Mouse (Mus musculus): Measurements from ENCODE around the gene Tmem239. TPM values are rescaled to one million over a fixed set of nuclear protein-coding genes. Genes with fewer than 3 reads are reported as not detected.
A peak's percentile ranks its signal among the peaks of the same experiment; 100 is the strongest.

The Tmem239 gene
- polyA plus RNA-seq, 1 experiment from 2014 or later: not detected

DNA sequence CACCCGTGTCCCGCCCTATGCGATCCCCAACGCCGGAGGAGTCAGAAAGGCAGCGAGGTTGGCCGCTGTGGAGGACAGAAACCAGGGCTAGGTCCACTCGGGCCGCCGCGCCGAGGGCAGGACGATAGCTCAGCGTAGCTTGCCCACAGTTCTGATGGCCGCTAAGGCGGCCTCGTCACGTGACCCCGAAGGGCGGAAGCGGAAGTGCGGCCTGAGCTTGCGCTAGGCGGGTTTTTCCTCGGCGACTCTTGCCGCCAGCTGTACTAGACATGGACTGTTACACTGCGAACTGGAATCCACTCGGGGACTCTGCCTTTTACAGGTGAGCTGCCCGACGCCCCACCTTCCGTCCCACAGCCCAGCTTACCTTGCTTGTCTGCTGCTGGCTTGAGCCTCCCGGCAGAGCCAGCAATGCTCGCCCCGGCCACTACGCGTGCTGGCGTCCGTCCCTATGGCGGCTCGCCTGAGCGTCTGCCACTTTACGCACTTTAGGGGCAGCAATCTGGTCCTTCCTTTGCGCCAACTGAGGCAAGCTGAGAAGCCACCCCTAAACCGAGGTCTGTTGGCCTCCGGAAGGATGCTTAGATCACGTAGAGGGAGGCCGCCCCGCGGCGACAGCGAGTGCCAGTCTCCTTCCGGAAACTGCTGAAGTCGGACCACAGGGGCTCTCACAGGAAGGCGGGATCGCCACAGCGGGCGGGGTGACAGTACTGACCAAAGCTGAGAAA is 18.0 kb downstream of the Tmem239 start, which contains the start of the genes Vps16 and Pced1a:
TSS of gene Vps16 (plus strand) at position 214 of the 728 bp plus-strand sequence.
TSS of gene Pced1a (minus strand) at position 576 of the 728 bp plus-strand sequence.
- H3K9ac ChIP-seq (ENCODE audit: low read depth, low read length): peak within 1 kb of the TSS; percentile 80
- H3K9me3 ChIP-seq (ENCODE audit: control insufficient read depth, low read length): no peaks in the 10 kb centered on the region
- peak within 1 kb of the TSS; percentile 88 for H3K27ac ChIP-seq (ENCODE audit: low read depth, low read length)
- under 1% methylated on average over 58 of the region's 58 CpGs for WGBS
- peak within 1 kb of the TSS; percentile 94 for H3K4me3 ChIP-seq (ENCODE audit: low read length)
- peak within 1 kb of the TSS; percentile 90 for H3K4me2 ChIP-seq (replicated peaks; ENCODE audit: low read depth, low read length)
- H3K27me3 ChIP-seq (ENCODE audit: control insufficient read depth, insufficient read depth, low read length): no peaks in the 10 kb centered on the region
- H3K4me1 ChIP-seq (ENCODE audit: control insufficient read depth, insufficient read depth, low read length): peaks cover 16% of the 10 kb centered on the region; the same call in 1 of the 2 replicates
- ATAC-seq (ENCODE audit: low FRiP score, low TSS enrichment): peak; percentile 96
- H3K36me3 ChIP-seq (ENCODE audit: control insufficient read depth, insufficient read depth, low read length): peaks cover 12% of the 10 kb centered on the region; the same call in 1 of the 2 replicates

GRCm38 (mm10) chr2:130425112-130425511 is 18.8 kb downstream of the Tmem239 start:
- no peak overlapping the region for H3K27ac ChIP-seq (ENCODE audit: low read depth, low read length)
- peak overlapping the region; percentile 90 for H3K4me2 ChIP-seq (replicated peaks; ENCODE audit: low read depth, low read length)
- no peaks in the 10 kb centered on the region for H3K27me3 ChIP-seq (ENCODE audit: control insufficient read depth, insufficient read depth, low read length)
- peaks cover 10% of the 10 kb centered on the region; the same call in 1 of the 2 replicates for H3K36me3 ChIP-seq (ENCODE audit: control insufficient read depth, insufficient read depth, low read length)
- peak overlapping the region; percentile 94 for H3K4me3 ChIP-seq (ENCODE audit: low read length)
- peak overlapping the region; percentile 80; the same call in 1 of the 2 replicates for H3K9ac ChIP-seq (ENCODE audit: low read depth, low read length)
- 47% methylated on average over 5 of the region's 5 CpGs for WGBS
- peaks cover 17% of the 10 kb centered on the region; the same call in 1 of the 2 replicates for H3K4me1 ChIP-seq (ENCODE audit: control insufficient read depth, insufficient read depth, low read length)
- H3K9me3 ChIP-seq (ENCODE audit: control insufficient read depth, low read length): no peaks in the 10 kb centered on the region
- ATAC-seq (ENCODE audit: low FRiP score, low TSS enrichment): no peak

GRCm38 (mm10) chr2:130429851-130430250 is 23.6 kb downstream of the Tmem239 start:
- H3K27ac ChIP-seq (ENCODE audit: low read depth, low read length): peak overlapping the region; percentile 57
- H3K9ac ChIP-seq (ENCODE audit: low read depth, low read length): no peak overlapping the region
- no peaks in the 10 kb centered on the region for H3K27me3 ChIP-seq (ENCODE audit: control insufficient read depth, insufficient read depth, low read length)
- peak; percentile 60; the same call in 1 of the 2 replicates for ATAC-seq (ENCODE audit: low FRiP score, low TSS enrichment)
- peaks cover 9% of the 10 kb centered on the region for H3K36me3 ChIP-seq (ENCODE audit: control insufficient read depth, insufficient read depth, low read length)
- peaks cover 11% of the 10 kb centered on the region; the same call in 1 of the 2 replicates for H3K4me1 ChIP-seq (ENCODE audit: control insufficient read depth, insufficient read depth, low read length)
- H3K9me3 ChIP-seq (ENCODE audit: control insufficient read depth, low read length): no peaks in the 10 kb centered on the region
- H3K4me3 ChIP-seq (ENCODE audit: low read length): no peak overlapping the region
- H3K4me2 ChIP-seq (replicated peaks; ENCODE audit: low read depth, low read length): no peak overlapping the region
- 24% methylated on average over 2 of the region's 2 CpGs for WGBS

DNA sequence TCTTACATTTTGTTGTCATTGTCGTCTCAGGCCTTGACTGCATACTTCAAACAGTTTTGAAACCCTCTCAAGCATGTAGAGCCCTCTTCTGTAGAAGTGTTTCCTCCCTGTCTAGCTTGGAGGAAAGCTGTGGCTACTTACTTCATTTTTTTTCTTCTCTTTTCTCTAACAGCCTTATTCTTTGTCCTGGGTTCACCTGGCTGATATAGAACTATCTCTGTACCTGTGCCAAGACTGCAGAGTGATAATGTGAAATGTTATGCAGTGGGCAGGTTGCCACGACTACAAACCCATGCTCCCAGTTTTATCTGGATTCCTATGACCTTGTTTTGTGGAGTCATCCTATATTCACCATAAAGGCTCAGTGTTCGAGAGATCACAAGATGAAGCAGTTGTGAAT is 24.2 kb downstream of the Tmem239 start:
- no peak for ATAC-seq (ENCODE audit: low FRiP score, low TSS enrichment)
- no peak overlapping the region for H3K4me3 ChIP-seq (ENCODE audit: low read length)
- 65% methylated on average over 3 of the region's 3 CpGs for WGBS

DNA sequence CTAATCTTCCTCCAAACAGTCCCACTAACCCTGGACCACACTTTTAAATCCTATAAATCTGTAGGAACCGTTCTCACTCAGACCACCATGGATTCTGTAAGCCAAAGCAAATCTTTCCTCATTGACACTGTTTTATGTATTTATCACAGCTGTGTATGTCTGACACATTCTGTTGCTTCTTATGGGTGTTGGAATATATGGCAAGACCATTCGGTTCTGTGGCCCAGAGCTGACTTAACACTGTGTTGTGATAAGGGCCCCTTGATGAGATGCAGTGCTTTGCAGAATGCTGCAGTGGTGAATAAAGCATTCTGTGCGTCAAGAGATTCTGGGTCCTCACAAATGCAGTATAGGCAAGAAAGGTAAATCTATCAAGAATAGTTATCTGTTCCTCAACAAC is 25.9 kb downstream of the Tmem239 start:
- WGBS: 86% methylated on average over 3 of the region's 3 CpGs
- Histone ChIP-seq H3K4me2 (replicated peaks; ENCODE audit: low read depth, low read length) (no peak overlapping the region), H3K9ac (ENCODE audit: low read depth, low read length) (no peak overlapping the region), H3K27me3 (ENCODE audit: control insufficient read depth, insufficient read depth, low read length) (no peaks in the 10 kb centered on the region), H3K36me3 (ENCODE audit: control insufficient read depth, insufficient read depth, low read length) (peaks cover 11% of the 10 kb centered on the region), H3K4me3 (ENCODE audit: low read length) (no peak overlapping the region), H3K27ac (ENCODE audit: low read depth, low read length) (no peak overlapping the region), H3K4me1 (ENCODE audit: control insufficient read depth, insufficient read depth, low read length) (0 out of 2 replicates have a peak, but pooled peaks cover 6% of the 10 kb centered on the region), H3K9me3 (ENCODE audit: control insufficient read depth, low read length) (no peaks in the 10 kb centered on the region)
- no peak for ATAC-seq (ENCODE audit: low FRiP score, low TSS enrichment)

More for the DNA sequence above, 24.2 kb downstream of the Tmem239 start:
- no peak overlapping the region for H3K4me2 ChIP-seq (replicated peaks; ENCODE audit: low read depth, low read length)
- no peaks in the 10 kb centered on the region for H3K9me3 ChIP-seq (ENCODE audit: control insufficient read depth, low read length)
- 0 out of 2 replicates have a peak, but pooled peaks cover 6% of the 10 kb centered on the region for H3K4me1 ChIP-seq (ENCODE audit: control insufficient read depth, insufficient read depth, low read length)
- H3K9ac ChIP-seq (ENCODE audit: low read depth, low read length): no peak overlapping the region
- peaks cover 9% of the 10 kb centered on the region for H3K36me3 ChIP-seq (ENCODE audit: control insufficient read depth, insufficient read depth, low read length)
- H3K27me3 ChIP-seq (ENCODE audit: control insufficient read depth, insufficient read depth, low read length): no peaks in the 10 kb centered on the region
- peak overlapping the region; percentile 57; the same call in 1 of the 2 replicates for H3K27ac ChIP-seq (ENCODE audit: low read depth, low read length)

DNA sequence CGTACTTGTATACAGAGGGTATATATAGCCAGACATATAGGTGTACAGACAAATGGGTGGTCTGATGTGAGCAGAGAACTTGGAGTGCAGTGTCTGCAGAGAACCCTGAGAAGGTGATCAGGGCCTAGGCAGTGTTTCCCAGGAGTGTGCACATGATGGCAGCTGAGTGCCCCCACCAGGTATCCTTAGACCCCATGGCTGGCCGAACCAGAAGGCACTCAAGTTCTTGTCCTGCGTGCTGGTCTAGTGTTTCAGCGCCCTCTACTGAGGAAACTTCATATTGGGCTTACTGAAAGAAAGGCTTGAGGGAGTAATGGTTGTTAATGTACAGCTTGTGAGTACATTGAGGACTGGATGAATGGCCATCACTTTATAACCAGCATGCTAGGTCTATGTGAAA is 26.9 kb downstream of the Tmem239 start:
- Histone ChIP-seq H3K9me3 (ENCODE audit: control insufficient read depth, low read length) (no peaks in the 10 kb centered on the region), H3K4me3 (ENCODE audit: low read length) (no peak overlapping the region), H3K27ac (ENCODE audit: low read depth, low read length) (no peak overlapping the region), H3K4me2 (replicated peaks; ENCODE audit: low read depth, low read length) (no peak overlapping the region), H3K4me1 (ENCODE audit: control insufficient read depth, insufficient read depth, low read length) (0 out of 2 replicates have a peak, but pooled peaks cover 6% of the 10 kb centered on the region), H3K27me3 (ENCODE audit: control insufficient read depth, insufficient read depth, low read length) (no peaks in the 10 kb centered on the region), H3K9ac (ENCODE audit: low read depth, low read length) (no peak overlapping the region), H3K36me3 (ENCODE audit: control insufficient read depth, insufficient read depth, low read length) (peaks cover 21% of the 10 kb centered on the region)
- ATAC-seq (ENCODE audit: low FRiP score, low TSS enrichment): peak; percentile 71
- WGBS: 23% methylated on average over 4 of the region's 4 CpGs

- no peak overlapping the region for H3K4me3 ChIP-seq (ENCODE audit: low read length)
- no peak overlapping the region for H3K4me2 ChIP-seq (replicated peaks; ENCODE audit: low read depth, low read length)
- H3K4me1 ChIP-seq (ENCODE audit: control insufficient read depth, insufficient read depth, low read length): no peaks in the 10 kb centered on the region
- no peak overlapping the region for H3K27ac ChIP-seq (ENCODE audit: low read depth, low read length)
- ATAC-seq (ENCODE audit: low FRiP score, low TSS enrichment): no peak
- peaks cover 55% of the 10 kb centered on the region for H3K36me3 ChIP-seq (ENCODE audit: control insufficient read depth, insufficient read depth, low read length)
- 97% methylated on average over 1 of the region's 1 CpGs for WGBS
- H3K9ac ChIP-seq (ENCODE audit: low read depth, low read length): no peak overlapping the region
- H3K9me3 ChIP-seq (ENCODE audit: control insufficient read depth, low read length): no peaks in the 10 kb centered on the region
- no peaks in the 10 kb centered on the region for H3K27me3 ChIP-seq (ENCODE audit: control insufficient read depth, insufficient read depth, low read length)
These were observed 30.5 kb downstream of the Tmem239 start for GRCm38 (mm10) chr2:130436769-130437168.

- Histone ChIP-seq H3K36me3 (ENCODE audit: control insufficient read depth, insufficient read depth, low read length) (peaks cover 69% of the 10 kb centered on the region), H3K4me1 (ENCODE audit: control insufficient read depth, insufficient read depth, low read length) (no peaks in the 10 kb centered on the region), H3K4me2 (replicated peaks; ENCODE audit: low read depth, low read length) (no peak overlapping the region), H3K27ac (ENCODE audit: low read depth, low read length) (no peak overlapping the region), H3K4me3 (ENCODE audit: low read length) (no peak overlapping the region), H3K9ac (ENCODE audit: low read depth, low read length) (no peak overlapping the region), H3K9me3 (ENCODE audit: control insufficient read depth, low read length) (no peaks in the 10 kb centered on the region), H3K27me3 (ENCODE audit: control insufficient read depth, insufficient read depth, low read length) (no peaks in the 10 kb centered on the region)
- no peak for ATAC-seq (ENCODE audit: low FRiP score, low TSS enrichment)
- 88% methylated on average over 3 of the region's 3 CpGs for WGBS
These were observed 32.6 kb downstream of the Tmem239 start for GRCm38 (mm10) chr2:130438861-130439260.

DNA sequence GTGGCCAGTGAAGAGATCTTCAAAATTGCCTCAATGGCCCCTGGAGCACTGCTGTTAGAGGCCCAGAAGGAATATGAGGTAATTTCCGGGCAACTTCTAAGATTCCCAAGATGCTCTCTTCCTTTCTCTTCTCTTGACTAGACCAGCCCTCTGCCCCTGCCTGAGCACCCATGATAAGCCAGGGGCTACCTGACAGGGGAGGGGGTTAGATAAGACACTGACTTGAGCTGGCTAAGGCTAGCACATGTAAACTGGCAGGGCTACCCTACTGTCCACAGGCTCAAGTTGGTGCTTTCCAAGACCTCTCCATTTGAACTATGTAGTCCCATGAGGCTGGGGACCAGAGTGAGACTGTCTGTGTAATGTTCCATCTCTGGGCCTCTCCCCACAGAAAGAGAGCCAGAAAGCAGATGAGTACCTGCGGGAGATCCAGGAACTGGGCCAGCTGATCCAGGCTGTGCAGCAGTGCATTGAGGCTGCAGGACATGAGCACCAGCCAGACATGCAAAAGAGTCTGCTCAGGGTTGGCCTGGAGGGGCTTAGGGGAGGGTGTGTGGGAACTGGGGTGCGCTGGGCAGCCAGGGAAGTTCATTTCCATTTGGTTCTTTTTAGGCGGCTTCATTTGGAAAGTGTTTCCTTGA is 33.7 kb downstream of the Tmem239 start:
- no peak overlapping the region for H3K4me2 ChIP-seq (replicated peaks; ENCODE audit: low read depth, low read length)
- no peaks in the 10 kb centered on the region for H3K27me3 ChIP-seq (ENCODE audit: control insufficient read depth, insufficient read depth, low read length)
- no peaks in the 10 kb centered on the region for H3K4me1 ChIP-seq (ENCODE audit: control insufficient read depth, insufficient read depth, low read length)
- H3K36me3 ChIP-seq (ENCODE audit: control insufficient read depth, insufficient read depth, low read length): peaks cover 75% of the 10 kb centered on the region
- H3K9ac ChIP-seq (ENCODE audit: low read depth, low read length): no peak overlapping the region
- H3K27ac ChIP-seq (ENCODE audit: low read depth, low read length): no peak overlapping the region
- no peak for ATAC-seq (ENCODE audit: low FRiP score, low TSS enrichment)
- H3K4me3 ChIP-seq (ENCODE audit: low read length): no peak overlapping the region
- WGBS: 90% methylated on average over 4 of the region's 4 CpGs
- H3K9me3 ChIP-seq (ENCODE audit: control insufficient read depth, low read length): no peaks in the 10 kb centered on the region
